Mouse (Mus musculus): ENCODE data around the gene Pcbp2. TPM values are rescaled to one million over a fixed set of nuclear protein-coding genes. Genes with fewer than 3 reads are reported as not detected.

Pcbp2 gene
- polyA plus RNA-seq, 1 experiment from 2014 or later, result 302 TPM

DNA sequence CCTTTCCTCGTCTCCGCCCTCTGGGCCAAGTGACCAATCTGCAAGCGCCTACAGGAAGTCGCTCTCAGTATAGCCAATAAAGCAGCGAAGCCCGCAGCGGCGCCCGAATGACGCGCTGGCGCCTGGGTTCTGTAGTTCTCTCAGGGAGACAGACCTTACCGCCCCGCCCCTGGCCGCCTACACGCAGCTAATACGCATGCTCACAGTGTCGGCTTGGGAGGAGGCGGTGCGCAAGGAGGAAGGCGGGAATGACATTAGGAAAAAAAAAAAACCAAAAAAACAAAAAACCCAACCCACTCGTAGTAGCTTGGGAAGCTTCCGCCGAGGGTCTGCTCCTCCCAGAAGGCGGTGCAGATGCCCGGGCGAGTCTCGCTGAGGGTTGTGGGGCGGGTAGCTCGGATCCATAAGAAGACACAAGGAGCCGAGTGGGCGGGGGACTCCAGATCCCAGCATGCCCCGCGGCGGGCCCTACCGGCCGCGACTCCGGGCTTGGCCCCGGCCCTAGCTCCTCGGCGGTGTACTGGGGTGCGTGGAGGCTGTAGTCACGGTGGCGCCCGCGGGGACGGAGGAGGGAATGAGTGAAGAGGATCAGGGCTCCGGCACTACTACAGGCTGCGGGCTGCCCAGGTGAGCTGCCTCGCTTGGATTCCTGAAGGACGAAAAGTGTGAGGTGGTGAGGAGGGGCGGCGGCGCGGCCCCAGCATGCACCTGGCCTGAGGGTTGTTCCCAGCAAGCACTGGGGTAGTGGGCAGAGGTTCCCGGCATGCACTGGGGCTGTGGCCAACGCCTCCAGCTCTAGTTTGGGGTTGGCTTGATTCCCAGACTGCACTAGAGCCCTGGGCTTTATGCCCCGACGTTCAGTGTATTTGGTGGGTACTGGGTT, 47.9 kb downstream of the Pcbp2 start, which contains the start of gene Tarbp2:
TSS of gene Tarbp2 (plus strand) at position 217 of the 883 bp plus-strand sequence.
- Histone ChIP-seq H3K9ac (replicated peaks; ENCODE audit: low read depth, low read length) (peak within 1 kb of the TSS; percentile 57), H3K4me2 (replicated peaks; ENCODE audit: low read depth, low read length) (peak within 1 kb of the TSS; percentile 77), H3K27me3 (ENCODE audit: control insufficient read depth, insufficient read depth, low read length) (no peaks in the 10 kb centered on the region), H3K9me3 (ENCODE audit: control insufficient read depth, low read depth, low read length) (no peaks in the 10 kb centered on the region), H3K4me1 (ENCODE audit: control insufficient read depth, insufficient read depth, low read length) (peaks cover 13% of the 10 kb centered on the region; the same call in 1 of the 2 replicates), H3K4me3 (ENCODE audit: low read depth, low read length) (peak within 1 kb of the TSS; percentile 47), H3K27ac (ENCODE audit: low read length) (peak within 1 kb of the TSS; percentile 99), H3K36me3 (ENCODE audit: control insufficient read depth, insufficient read depth, low read length) (peaks cover 19% of the 10 kb centered on the region; the same call in 1 of the 2 replicates)
- WGBS, result under 1% methylated on average over 60 of the region's 60 CpGs
- ATAC-seq (ENCODE audit: insufficient number of reproducible peaks, insufficient read depth, low FRiP score, low read depth), result peak; percentile 92

DNA sequence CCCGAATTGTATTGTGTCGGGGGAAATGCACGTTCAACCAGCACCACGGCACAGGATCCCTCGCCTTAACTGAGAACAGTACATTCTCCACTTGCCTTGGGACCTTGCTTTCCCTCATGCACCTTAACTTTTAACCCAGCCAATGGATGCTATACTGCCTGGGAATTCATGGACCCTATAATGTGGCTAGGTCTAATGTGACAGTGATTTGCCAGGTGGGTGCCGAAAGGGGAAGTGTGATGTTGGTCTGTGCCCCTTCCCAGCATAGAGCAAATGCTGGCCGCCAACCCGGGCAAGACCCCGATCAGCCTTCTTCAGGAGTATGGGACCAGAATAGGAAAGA, 48.5 kb downstream of the Pcbp2 start:
- peak overlapping the region; percentile 99 for H3K27ac ChIP-seq (ENCODE audit: low read length)
- H3K4me1 ChIP-seq (ENCODE audit: control insufficient read depth, insufficient read depth, low read length), result peaks cover 13% of the 10 kb centered on the region; the same call in 1 of the 2 replicates
- no peak for ATAC-seq (ENCODE audit: insufficient number of reproducible peaks, insufficient read depth, low FRiP score, low read depth)
- peaks cover 20% of the 10 kb centered on the region; the same call in 1 of the 2 replicates for H3K36me3 ChIP-seq (ENCODE audit: control insufficient read depth, insufficient read depth, low read length)
- WGBS, result 12% methylated on average over 9 of the region's 9 CpGs
- H3K9me3 ChIP-seq (ENCODE audit: control insufficient read depth, low read depth, low read length), result no peaks in the 10 kb centered on the region
- peak overlapping the region; percentile 57 for H3K9ac ChIP-seq (replicated peaks; ENCODE audit: low read depth, low read length)
- H3K4me2 ChIP-seq (replicated peaks; ENCODE audit: low read depth, low read length), result peak overlapping the region; percentile 77
- no peaks in the 10 kb centered on the region for H3K27me3 ChIP-seq (ENCODE audit: control insufficient read depth, insufficient read depth, low read length)
- peak overlapping the region; percentile 47 for H3K4me3 ChIP-seq (ENCODE audit: low read depth, low read length)

DNA sequence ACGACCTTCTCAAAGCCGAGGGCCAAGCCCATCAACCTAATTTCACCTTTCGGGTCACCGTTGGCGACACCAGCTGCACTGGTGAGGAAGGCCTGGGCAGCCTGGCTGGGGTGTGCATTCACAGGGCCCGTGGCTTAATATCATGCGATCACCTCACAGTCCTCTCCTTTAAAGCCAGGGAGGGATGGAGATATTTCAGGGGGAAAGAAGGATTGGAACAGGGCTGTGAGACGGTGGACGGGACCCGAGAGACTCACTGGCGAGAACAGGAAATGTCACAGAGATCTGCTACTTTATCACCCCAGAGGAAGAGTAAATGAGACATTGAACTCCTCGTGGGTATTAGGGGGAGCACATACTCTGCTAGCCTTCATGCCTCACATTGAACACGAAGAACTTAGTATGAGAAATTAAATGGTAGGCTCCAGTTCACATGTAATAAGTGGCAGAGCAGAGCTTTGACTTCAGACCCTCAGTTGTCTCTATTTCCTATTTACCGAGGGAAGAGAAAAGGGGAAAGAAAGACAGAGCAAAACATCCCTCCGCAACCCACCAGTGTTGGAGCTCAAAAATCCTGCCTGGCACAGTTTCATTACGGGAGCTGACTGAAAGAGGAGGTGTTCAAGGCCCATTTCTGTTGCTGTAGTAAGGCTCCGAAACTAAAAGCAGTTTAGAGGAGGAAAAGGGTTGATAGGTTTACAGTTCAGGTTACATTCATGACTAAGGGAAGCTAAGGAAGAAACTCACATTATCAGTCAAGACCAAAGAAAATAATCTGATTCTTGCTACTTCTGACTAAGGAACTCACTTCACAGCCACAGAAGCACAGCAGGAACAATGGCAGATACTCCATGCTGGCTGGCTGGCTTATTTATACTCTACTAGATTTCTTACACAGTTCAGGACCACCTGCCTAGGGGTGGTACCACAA, 49.1 kb downstream of the Pcbp2 start:
- Histone ChIP-seq H3K4me1 (ENCODE audit: control insufficient read depth, insufficient read depth, low read length) (peaks cover 13% of the 10 kb centered on the region; the same call in 1 of the 2 replicates), H3K9me3 (ENCODE audit: control insufficient read depth, low read depth, low read length) (no peaks in the 10 kb centered on the region), H3K9ac (replicated peaks; ENCODE audit: low read depth, low read length) (peak overlapping the region; percentile 57), H3K27ac (ENCODE audit: low read length) (peak overlapping the region; percentile 99), H3K36me3 (ENCODE audit: control insufficient read depth, insufficient read depth, low read length) (peaks cover 24% of the 10 kb centered on the region; the same call in 1 of the 2 replicates), H3K4me3 (ENCODE audit: low read depth, low read length) (peak overlapping the region; percentile 47), H3K4me2 (replicated peaks; ENCODE audit: low read depth, low read length) (peak overlapping the region; percentile 77), H3K27me3 (ENCODE audit: control insufficient read depth, insufficient read depth, low read length) (no peaks in the 10 kb centered on the region)
- WGBS, result 60% methylated on average over 16 of the region's 17 CpGs
- no peak for ATAC-seq (ENCODE audit: insufficient number of reproducible peaks, insufficient read depth, low FRiP score, low read depth)

- Histone ChIP-seq H3K4me1 (ENCODE audit: control insufficient read depth, insufficient read depth, low read length) (peaks cover 13% of the 10 kb centered on the region; the same call in 1 of the 2 replicates), H3K4me2 (replicated peaks; ENCODE audit: low read depth, low read length) (no peak overlapping the region), H3K27me3 (ENCODE audit: control insufficient read depth, insufficient read depth, low read length) (no peaks in the 10 kb centered on the region), H3K9me3 (ENCODE audit: control insufficient read depth, low read depth, low read length) (no peaks in the 10 kb centered on the region), H3K36me3 (ENCODE audit: control insufficient read depth, insufficient read depth, low read length) (peaks cover 26% of the 10 kb centered on the region; the same call in 1 of the 2 replicates), H3K27ac (ENCODE audit: low read length) (no peak overlapping the region), H3K9ac (replicated peaks; ENCODE audit: low read depth, low read length) (no peak overlapping the region), H3K4me3 (ENCODE audit: low read depth, low read length) (no peak overlapping the region)
- 70% methylated on average over 4 of the region's 4 CpGs for WGBS
- ATAC-seq (ENCODE audit: insufficient number of reproducible peaks, insufficient read depth, low FRiP score, low read depth), result no peak
Measured at GRCm38 (mm10) chr15:102520416-102520815, 50.1 kb downstream of the Pcbp2 start.

DNA sequence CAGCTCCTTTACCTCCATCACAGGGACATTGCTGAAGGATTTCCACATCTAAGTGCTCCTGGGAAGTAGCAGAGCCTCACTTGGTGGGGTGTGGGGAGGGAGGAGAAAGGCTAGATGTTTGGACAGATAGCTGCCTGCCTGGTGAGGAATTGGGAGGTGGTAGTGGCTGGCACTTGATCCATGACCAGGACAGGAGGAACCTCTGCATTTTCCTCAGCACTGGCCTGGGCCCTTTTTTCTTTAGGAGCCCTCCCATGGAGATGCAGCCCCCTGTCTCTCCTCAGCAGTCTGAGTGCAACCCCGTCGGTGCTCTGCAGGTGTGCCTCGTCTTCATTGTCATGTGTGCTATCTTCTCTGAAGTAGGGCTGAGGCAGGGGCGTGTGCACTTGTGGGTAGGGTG, 51.1 kb downstream of the Pcbp2 start:
- WGBS, result 74% methylated on average over 4 of the region's 4 CpGs
- H3K27ac ChIP-seq (ENCODE audit: low read length), result no peak overlapping the region
- H3K9ac ChIP-seq (replicated peaks; ENCODE audit: low read depth, low read length), result no peak overlapping the region
- no peak overlapping the region for H3K4me2 ChIP-seq (replicated peaks; ENCODE audit: low read depth, low read length)
- ATAC-seq (ENCODE audit: insufficient number of reproducible peaks, insufficient read depth, low FRiP score, low read depth), result no peak
- 0 out of 2 replicates have a peak, but pooled peaks cover 9% of the 10 kb centered on the region for H3K4me1 ChIP-seq (ENCODE audit: control insufficient read depth, insufficient read depth, low read length)
- peaks cover 29% of the 10 kb centered on the region; the same call in 1 of the 2 replicates for H3K36me3 ChIP-seq (ENCODE audit: control insufficient read depth, insufficient read depth, low read length)
- no peaks in the 10 kb centered on the region for H3K9me3 ChIP-seq (ENCODE audit: control insufficient read depth, low read depth, low read length)
- no peak overlapping the region for H3K4me3 ChIP-seq (ENCODE audit: low read depth, low read length)
- H3K27me3 ChIP-seq (ENCODE audit: control insufficient read depth, insufficient read depth, low read length), result no peaks in the 10 kb centered on the region

DNA sequence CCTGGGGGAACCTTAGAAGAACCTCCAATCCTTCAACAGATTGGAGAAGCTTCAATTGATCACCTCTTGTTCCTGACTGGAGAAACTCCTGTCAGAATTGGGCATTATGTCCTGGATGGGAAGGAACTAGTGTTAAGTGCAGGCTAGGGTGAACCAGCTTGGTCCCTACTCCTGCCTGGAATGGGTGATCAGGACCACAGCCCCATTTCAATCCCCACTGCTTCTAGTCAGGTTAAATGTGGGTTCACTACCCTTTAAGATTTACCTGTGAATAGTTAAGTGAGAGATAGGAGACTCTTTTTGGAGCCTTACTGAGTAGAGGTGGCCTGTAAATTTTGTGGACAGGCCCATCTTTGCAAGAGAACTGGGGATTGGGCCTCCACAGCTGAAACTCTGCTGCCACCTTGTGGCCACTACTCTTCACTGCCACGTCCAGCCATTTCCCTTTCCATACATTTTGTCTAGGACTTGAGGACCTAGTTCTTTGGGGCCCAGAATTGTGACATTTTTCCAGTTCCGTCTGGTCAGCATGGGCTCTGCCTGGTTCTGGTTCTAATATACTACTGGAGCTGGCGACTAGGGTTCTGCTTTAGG, 54.6 kb downstream of the Pcbp2 start, which contains the start of gene Npff:
TSS of gene Npff (minus strand) at position 51 of the 594 bp plus-strand sequence.
- no peak for ATAC-seq (ENCODE audit: insufficient number of reproducible peaks, insufficient read depth, low FRiP score, low read depth)
- Histone ChIP-seq H3K9ac (replicated peaks; ENCODE audit: low read depth, low read length) (no peak within 1 kb of the TSS), H3K4me1 (ENCODE audit: control insufficient read depth, insufficient read depth, low read length) (0 out of 2 replicates have a peak, but pooled peaks cover 2% of the 10 kb centered on the region), H3K27ac (ENCODE audit: low read length) (no peak within 1 kb of the TSS), H3K4me3 (ENCODE audit: low read depth, low read length) (no peak within 1 kb of the TSS), H3K27me3 (ENCODE audit: control insufficient read depth, insufficient read depth, low read length) (no peaks in the 10 kb centered on the region), H3K4me2 (replicated peaks; ENCODE audit: low read depth, low read length) (no peak within 1 kb of the TSS), H3K36me3 (ENCODE audit: control insufficient read depth, insufficient read depth, low read length) (peaks cover 51% of the 10 kb centered on the region), H3K9me3 (ENCODE audit: control insufficient read depth, low read depth, low read length) (no peaks in the 10 kb centered on the region)
- WGBS, result 4% methylated on average over 3 of the region's 3 CpGs

DNA sequence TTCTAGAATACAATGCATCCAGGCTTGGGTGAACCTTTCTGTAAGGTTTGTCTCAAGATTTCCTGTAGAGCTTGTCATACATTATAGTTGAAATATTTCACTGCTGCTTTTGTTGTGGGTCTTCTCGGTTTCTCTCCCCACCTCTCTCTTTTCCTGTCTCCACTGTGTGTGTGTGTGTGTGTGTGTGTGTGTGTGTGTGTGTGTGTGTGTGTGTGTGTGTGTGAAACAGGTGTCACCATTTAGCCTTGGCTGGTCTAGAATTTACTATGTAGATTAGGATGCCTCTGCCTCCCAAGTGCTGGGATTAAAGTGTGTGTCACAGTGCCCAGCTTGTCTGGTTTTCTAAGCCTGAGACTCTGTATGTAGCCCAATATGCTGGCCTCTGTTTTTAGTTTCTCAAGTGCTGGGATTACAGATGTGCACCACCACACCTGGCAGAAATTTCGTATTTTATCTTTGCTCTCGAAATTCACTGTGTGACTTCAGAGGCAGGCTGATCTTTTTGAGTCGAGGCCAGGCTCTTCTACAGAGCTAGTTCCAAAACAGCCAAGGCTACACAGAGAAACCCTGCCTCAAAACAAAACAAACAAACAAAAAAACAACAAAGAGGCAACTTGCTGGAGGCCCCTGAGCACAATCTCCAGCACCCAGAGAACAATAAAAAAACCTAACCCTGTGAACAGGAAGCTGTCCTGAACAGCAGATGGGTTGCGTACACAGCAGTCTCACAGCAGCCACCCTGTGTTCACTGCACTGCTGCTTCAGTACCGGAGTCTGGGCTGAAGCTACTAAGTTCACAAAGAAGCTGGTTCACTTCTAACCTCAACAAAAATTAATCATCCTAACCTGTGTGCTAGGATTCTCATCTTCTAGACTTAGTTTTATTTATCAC, 56.0 kb downstream of the Pcbp2 start:
- H3K36me3 ChIP-seq (ENCODE audit: control insufficient read depth, insufficient read depth, low read length), result peaks cover 54% of the 10 kb centered on the region
- H3K27me3 ChIP-seq (ENCODE audit: control insufficient read depth, insufficient read depth, low read length), result no peaks in the 10 kb centered on the region
- no peaks in the 10 kb centered on the region for H3K9me3 ChIP-seq (ENCODE audit: control insufficient read depth, low read depth, low read length)
- H3K4me3 ChIP-seq (ENCODE audit: low read depth, low read length), result no peak overlapping the region
- ATAC-seq (ENCODE audit: insufficient number of reproducible peaks, insufficient read depth, low FRiP score, low read depth), result no peak
- no peak overlapping the region for H3K27ac ChIP-seq (ENCODE audit: low read length)
- H3K4me1 ChIP-seq (ENCODE audit: control insufficient read depth, insufficient read depth, low read length), result no peaks in the 10 kb centered on the region
- H3K9ac ChIP-seq (replicated peaks; ENCODE audit: low read depth, low read length), result no peak overlapping the region
- WGBS, result 79% methylated on average over 6 of the region's 6 CpGs
- no peak overlapping the region for H3K4me2 ChIP-seq (replicated peaks; ENCODE audit: low read depth, low read length)
